Mouse (Mus musculus): ENCODE results near the gene Hoxb8. TPM values are rescaled to one million over a fixed set of nuclear protein-coding genes. Genes with fewer than 3 reads are reported as not detected.

Hoxb8 gene
- total RNA-seq, 4 experiments from 2014 or later: 50.4 to 99.8 (median 83.6) TPM

GRCm38 (mm10) chr11:96268031-96268745, 13.5 kb upstream of the Hoxb8 start:
- no peak for DNase-seq

DNA sequence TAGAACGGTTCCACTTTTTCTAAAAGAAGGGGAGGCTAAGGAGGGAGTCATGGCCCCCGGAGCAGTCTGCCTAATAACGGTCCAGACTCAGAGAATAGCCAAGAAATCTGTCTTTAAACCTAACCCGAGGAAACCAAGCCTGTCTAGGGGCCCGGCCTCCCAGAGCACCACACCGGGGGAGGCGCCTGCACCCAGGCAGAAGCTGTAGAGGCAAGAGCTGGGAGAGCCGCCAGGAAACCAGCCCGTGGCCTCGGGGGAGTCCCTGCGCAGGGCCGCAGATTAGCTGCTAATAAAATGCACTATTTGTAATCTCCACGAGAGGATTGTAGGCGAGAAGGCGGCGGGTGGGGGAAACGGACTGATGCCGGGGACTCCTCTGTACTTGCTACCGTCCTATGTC, 11.8 kb upstream of the Hoxb8 start:
- peak; percentile 90 for DNase-seq

DNA sequence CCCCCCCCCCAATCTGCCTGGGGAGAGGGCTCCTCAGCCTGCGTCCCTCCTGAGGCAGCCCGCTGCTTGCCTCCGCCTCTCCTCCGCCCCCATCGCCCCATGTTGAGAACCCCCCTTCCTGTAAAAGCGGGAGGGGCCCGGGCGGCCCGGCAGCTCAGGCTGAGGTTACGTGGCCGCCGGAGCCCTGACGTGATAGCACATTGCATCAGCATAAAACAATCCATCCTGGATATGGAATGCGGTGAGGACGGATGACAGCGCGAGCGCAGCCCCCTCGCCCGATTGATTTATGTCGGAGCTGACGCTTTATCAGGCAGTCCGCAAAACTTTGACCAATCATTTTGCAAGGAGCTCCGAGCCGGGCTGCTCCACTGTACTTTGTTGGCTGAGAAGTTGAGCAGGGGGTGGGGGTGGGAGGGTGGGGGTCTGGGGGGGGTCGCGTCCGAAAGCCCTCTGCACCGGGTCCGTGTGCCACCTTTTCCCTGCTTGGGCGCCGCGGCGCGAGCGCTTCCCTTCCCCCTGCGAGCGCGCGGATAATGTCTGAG, 10.6 kb upstream of the Hoxb8 start, which contains the start of gene Hoxb9:
Gene Hoxb9 (plus strand): TSS at position 462 of the 545 bp plus-strand sequence.
- DNase-seq: peak; percentile 94

- no peak for DNase-seq
These were observed 10.1 kb upstream of the Hoxb8 start for GRCm38 (mm10) chr11:96271541-96272011.

GRCm38 (mm10) chr11:96272024-96272921, 9.4 kb upstream of the Hoxb8 start:
- DNase-seq: no peak

- no peak for DNase-seq
These were observed 7.3 kb upstream of the Hoxb8 start for GRCm38 (mm10) chr11:96274428-96274827.

DNA sequence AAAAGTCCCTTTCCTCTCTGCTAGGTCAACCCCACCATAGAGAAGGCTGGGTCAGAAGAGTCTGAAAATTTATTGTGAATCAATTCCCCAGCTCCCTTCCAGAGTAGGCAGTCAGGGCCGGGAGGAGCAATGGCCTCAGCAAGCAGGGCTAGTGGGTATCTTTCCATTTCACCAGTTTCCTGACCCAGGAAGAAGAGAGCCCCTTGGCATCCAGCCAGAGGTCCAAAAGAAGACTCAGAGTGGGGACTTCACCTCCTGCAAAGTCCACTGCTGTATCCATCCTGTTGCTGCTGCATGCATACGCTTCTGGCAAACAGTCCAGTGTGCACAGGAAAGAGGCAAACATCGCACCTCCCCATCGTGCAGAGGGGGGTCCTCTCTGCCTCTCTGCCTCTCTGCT, 5.8 kb upstream of the Hoxb8 start:
- no peak for DNase-seq

GRCm38 (mm10) chr11:96277151-96278044, 4.3 kb upstream of the Hoxb8 start:
- no peak for DNase-seq

DNA sequence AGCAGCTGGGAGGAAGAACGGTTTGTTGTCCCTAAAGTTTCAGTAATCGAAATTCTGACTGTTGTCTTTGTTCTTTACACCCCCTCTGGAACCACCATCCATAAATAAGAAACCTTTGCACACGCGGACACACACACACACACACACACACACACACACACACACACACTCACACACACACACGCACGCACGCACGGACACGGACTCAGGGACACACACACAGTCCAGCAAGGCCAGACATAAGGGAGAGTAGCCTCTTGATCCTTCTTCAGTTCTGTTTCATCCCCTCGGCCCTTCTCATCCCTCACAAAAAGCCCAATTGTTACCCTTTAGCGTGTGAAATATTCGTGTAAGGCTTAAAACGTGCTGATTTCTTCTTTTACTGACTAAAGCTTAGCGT, 3.4 kb upstream of the Hoxb8 start:
- DNase-seq: no peak

GRCm38 (mm10) chr11:96278773-96279172, 2.9 kb upstream of the Hoxb8 start:
- DNase-seq: peak; percentile 86

GRCm38 (mm10) chr11:96279421-96280233, 2.1 kb upstream of the Hoxb8 start:
- no peak for DNase-seq

- no peak for DNase-seq
These were observed 1.0 kb upstream of the Hoxb8 start for GRCm38 (mm10) chr11:96280399-96281378.

- no peak for DNase-seq
These were observed 309 bp upstream of the Hoxb8 start for GRCm38 (mm10) chr11:96281396-96281795.

- no peak for DNase-seq
These were observed 1.2 kb downstream of the Hoxb8 start for GRCm38 (mm10) chr11:96282795-96283430.

DNA sequence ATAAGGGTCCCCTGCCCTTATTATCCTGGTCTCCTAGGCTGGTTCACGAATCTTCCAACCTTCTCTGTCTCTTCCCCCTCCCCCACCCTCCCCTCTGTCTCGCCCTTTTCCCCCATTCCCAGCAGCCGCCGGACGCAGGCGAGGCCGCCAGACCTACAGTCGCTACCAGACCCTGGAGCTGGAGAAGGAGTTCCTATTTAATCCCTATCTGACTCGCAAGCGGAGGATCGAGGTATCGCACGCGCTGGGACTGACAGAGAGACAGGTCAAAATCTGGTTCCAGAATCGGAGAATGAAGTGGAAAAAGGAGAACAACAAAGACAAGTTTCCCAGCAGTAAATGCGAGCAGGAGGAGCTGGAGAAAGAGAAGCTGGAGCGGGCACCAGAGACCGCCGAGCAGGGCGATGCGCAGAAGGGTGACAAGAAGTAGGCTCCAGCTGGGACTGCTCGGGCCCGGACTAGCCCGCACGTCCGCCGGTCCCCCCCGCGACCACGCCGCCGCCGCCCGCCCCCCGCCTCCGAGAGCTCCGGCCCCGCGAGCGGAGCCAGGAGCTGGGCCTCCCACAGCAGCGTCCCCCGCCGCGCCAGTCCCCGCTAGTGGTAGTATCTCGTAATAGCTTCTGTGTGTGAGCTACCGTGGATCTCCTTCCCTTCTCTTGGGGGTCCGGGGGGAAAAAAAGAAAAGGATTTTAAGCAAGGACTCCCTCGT, 2.5 kb downstream of the Hoxb8 start:
- no peak for DNase-seq

DNA sequence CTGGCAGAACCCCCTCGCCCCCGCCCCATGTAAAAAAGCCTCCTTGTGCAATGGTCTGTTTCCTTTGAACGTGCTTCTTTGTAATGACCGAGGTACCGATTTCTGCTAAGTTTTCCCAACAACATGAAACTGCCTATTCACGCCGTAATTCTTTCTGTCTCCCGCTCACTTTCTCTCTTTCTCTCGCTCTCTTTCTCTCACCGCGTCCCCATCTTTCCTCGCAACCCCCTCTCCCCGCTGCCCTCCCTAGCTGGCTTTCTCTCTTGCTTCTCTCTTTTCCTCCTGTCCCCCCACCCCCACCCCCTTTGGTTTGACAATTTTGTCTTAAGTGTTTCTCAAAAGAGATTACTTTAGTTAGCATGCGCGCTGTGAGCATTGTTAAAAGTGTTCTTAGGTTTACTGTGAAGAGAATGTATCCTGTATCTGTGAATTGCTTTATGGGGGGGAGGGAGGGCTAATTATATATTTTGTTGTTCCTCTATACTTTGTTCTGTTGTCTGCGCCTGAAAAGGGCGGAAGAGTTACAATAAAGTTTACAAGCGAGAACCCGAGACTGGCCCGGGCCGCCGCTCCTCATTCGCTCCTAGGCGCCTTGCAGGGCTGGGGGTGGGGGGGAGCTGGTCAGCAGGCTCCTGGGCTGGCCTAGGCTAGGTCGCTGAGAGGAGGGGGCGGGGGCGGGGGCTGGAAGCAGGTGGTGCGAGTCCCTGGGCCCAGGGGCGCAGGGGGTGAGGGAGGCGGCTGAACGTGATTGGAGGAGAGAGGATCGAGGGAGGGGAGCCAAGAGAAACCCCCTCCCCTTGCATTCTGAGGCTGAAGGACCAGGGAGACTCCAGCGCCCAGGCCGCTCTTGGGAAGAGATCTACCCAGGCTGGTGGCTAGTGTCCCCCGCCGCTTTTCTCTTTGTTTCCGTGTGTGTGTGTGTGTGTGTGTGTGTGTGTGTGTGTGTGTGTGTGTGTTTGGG, 3.3 kb downstream of the Hoxb8 start:
- peak; percentile 80 for DNase-seq

All from adrenal gland, adult 8-10 months (tissue).